Mouse (Mus musculus) gastrocnemius, postnatal 4 days (tissue): Measurements from ENCODE around the gene Slc9a3r1. TPM values are rescaled to one million over a fixed set of nuclear protein-coding genes. Genes with fewer than 3 reads are reported as not detected.

Experiments
- DNase-seq, 2 experiments: peaks; one replicate each; pipeline ENCODE4 v3.0.0; 2021 to 2022; ENCODE audit warnings: low spot score in 2 of 2, mixed read lengths in 2 of 2
- long read RNA-seq, 2 experiments: library from polyadenylated mRNA; stranded (forward); transcript quantifications; one replicate each; pipeline ENCODE4 v2.0.0; 2021
- total RNA-seq, 2 experiments: library from RNA; stranded (reverse); gene quantifications; 2 replicates each; pipeline ENCODE4 v1.2.3; 2021

Slc9a3r1 gene
- total RNA-seq, result 10 to 100 TPM; 10.9 to 12.4 TPM
- long read RNA-seq, experiment 1, transcript Slc9a3r1-201 (6 exons, 1,925 nt), result major isoform, 8 of 9 reads
- long read RNA-seq, experiment 1, partial matches to known transcripts, result 1 of 9 reads
- long read RNA-seq, experiment 1, other reads (novel, unspliced or antisense), result 0 of 9 reads
- long read RNA-seq, experiment 2, transcript Slc9a3r1-201 (6 exons, 1,925 nt), result major isoform, 6 of 6 reads
- long read RNA-seq, experiment 2, partial matches to known transcripts, result 0 of 6 reads
- long read RNA-seq, experiment 2, other reads (novel, unspliced or antisense), result 0 of 6 reads

- DNase-seq, result peak; percentile 93 to 98
Observed at GRCm38 (mm10) chr11:115162832-115163480, at the start of gene Slc9a3r1. TSS of gene Slc9a3r1 (plus strand) at chr11:115163341.

- no peak for DNase-seq
Observed at GRCm38 (mm10) chr11:115119409-115119808, 43.7 kb upstream of the Slc9a3r1 start.

GRCm38 (mm10) chr11:115128483-115128882 lies 34.7 kb upstream of the Slc9a3r1 start:
- DNase-seq, result no peak

- DNase-seq, result no peak
Observed at GRCm38 (mm10) chr11:115129508-115130126, 33.5 kb upstream of the Slc9a3r1 start.

GRCm38 (mm10) chr11:115131768-115132381 lies 31.3 kb upstream of the Slc9a3r1 start:
- DNase-seq, result no peak

- DNase-seq, result no peak
Observed at GRCm38 (mm10) chr11:115133800-115134199, 29.3 kb upstream of the Slc9a3r1 start, which contains the start of gene Cd300lf. TSS of gene Cd300lf (minus strand) at chr11:115133992.

GRCm38 (mm10) chr11:115138597-115139262 lies 24.4 kb upstream of the Slc9a3r1 start:
- DNase-seq, result no peak

GRCm38 (mm10) chr11:115141970-115142369 lies 21.2 kb upstream of the Slc9a3r1 start:
- DNase-seq, result no peak

GRCm38 (mm10) chr11:115147813-115148212 lies 15.3 kb upstream of the Slc9a3r1 start:
- no peak for DNase-seq

- DNase-seq, result no peak
Observed at GRCm38 (mm10) chr11:115150741-115151254, 12.3 kb upstream of the Slc9a3r1 start.

GRCm38 (mm10) chr11:115151755-115152429 lies 11.2 kb upstream of the Slc9a3r1 start:
- DNase-seq, result peak in 1 of 2 experiments; percentile 49

GRCm38 (mm10) chr11:115153088-115153487 lies 10.1 kb upstream of the Slc9a3r1 start:
- DNase-seq, result no peak

GRCm38 (mm10) chr11:115153699-115154292 lies 9.3 kb upstream of the Slc9a3r1 start:
- peak in 1 of 2 experiments; percentile 66 for DNase-seq

GRCm38 (mm10) chr11:115155053-115155634 lies 8.0 kb upstream of the Slc9a3r1 start:
- DNase-seq, result no peak

GRCm38 (mm10) chr11:115157933-115158719 lies 5.0 kb upstream of the Slc9a3r1 start:
- DNase-seq, result no peak

- DNase-seq, result no peak
Observed at GRCm38 (mm10) chr11:115160016-115160797, 2.9 kb upstream of the Slc9a3r1 start.

GRCm38 (mm10) chr11:115160883-115161577 lies 2.1 kb upstream of the Slc9a3r1 start:
- peak; percentile 64 to 77 for DNase-seq
